Mouse (Mus musculus): ENCODE data around the gene Hoxb5. TPM values are rescaled to one million over a fixed set of nuclear protein-coding genes. Genes with fewer than 3 reads are reported as not detected.

The Hoxb5 gene
- total and polyA plus RNA-seq, 2 experiments, result 0.09 to 0.35 TPM

GRCm38 (mm10) chr11:96259038-96259437 lies 44.1 kb upstream of the Hoxb5 start:
- TF ChIP-seq CTCF (IDR thresholded peaks at IDR 0.05; ENCODE audit: low read depth, low read length), result no peak
- TF ChIP-seq POLR2A (IDR thresholded peaks at IDR 0.05; ENCODE audit: extremely low read depth, insufficient read depth, low read length), result no peak
- H3K27ac ChIP-seq (replicated peaks; ENCODE audit: insufficient read depth, low read depth, low read length), result no peak overlapping the region
- no peaks in the 10 kb centered on the region for H3K36me3 ChIP-seq (ENCODE audit: control insufficient read depth, insufficient read depth, low read length)
- no peak for DNase-seq (ENCODE audit: extremely low read depth, low read depth, low spot score)
- no peaks in the 10 kb centered on the region for H3K4me1 ChIP-seq (ENCODE audit: control insufficient read depth, insufficient read depth, low read length)
- no peak overlapping the region for H3K9ac ChIP-seq (ENCODE audit: low read depth, low read length)
- H3K4me3 ChIP-seq (ENCODE audit: insufficient read depth, low read depth, low read length), result no peak overlapping the region
- WGBS, result 13% methylated on average over 2 of the region's 2 CpGs
- H3K79me2 ChIP-seq (ENCODE audit: control insufficient read depth, insufficient read depth, low read length), result no peaks in the 10 kb centered on the region
- H3K27me3 ChIP-seq (ENCODE audit: control insufficient read depth, insufficient read depth, low read length), result peaks cover 12% of the 10 kb centered on the region; the same call in 1 of the 2 replicates

- Histone ChIP-seq H3K4me1 (ENCODE audit: control insufficient read depth, insufficient read depth, low read length) (no peaks in the 10 kb centered on the region), H3K4me3 (ENCODE audit: insufficient read depth, low read depth, low read length) (no peak overlapping the region), H3K9ac (ENCODE audit: low read depth, low read length) (no peak overlapping the region), H3K27me3 (ENCODE audit: control insufficient read depth, insufficient read depth, low read length) (peaks cover 15% of the 10 kb centered on the region; the same call in 1 of the 2 replicates), H3K27ac (replicated peaks; ENCODE audit: insufficient read depth, low read depth, low read length) (no peak overlapping the region), H3K36me3 (ENCODE audit: control insufficient read depth, insufficient read depth, low read length) (no peaks in the 10 kb centered on the region), H3K79me2 (ENCODE audit: control insufficient read depth, insufficient read depth, low read length) (no peaks in the 10 kb centered on the region)
- 17% methylated on average over 1 of the region's 1 CpGs for WGBS
- no peak for DNase-seq (ENCODE audit: extremely low read depth, low read depth, low spot score)
- TF ChIP-seq POLR2A (IDR thresholded peaks at IDR 0.05; ENCODE audit: extremely low read depth, insufficient read depth, low read length), result no peak
- TF ChIP-seq CTCF (IDR thresholded peaks at IDR 0.05; ENCODE audit: low read depth, low read length), result no peak
These were observed 43.6 kb upstream of the Hoxb5 start for GRCm38 (mm10) chr11:96259511-96259910.

GRCm38 (mm10) chr11:96260310-96260970 lies 42.7 kb upstream of the Hoxb5 start:
- DNase-seq (ENCODE audit: extremely low read depth, low read depth, low spot score), result no peak
- Histone ChIP-seq H3K79me2 (ENCODE audit: control insufficient read depth, insufficient read depth, low read length) (no peaks in the 10 kb centered on the region), H3K9ac (ENCODE audit: low read depth, low read length) (no peak overlapping the region), H3K36me3 (ENCODE audit: control insufficient read depth, insufficient read depth, low read length) (no peaks in the 10 kb centered on the region), H3K4me1 (ENCODE audit: control insufficient read depth, insufficient read depth, low read length) (no peaks in the 10 kb centered on the region), H3K4me3 (ENCODE audit: insufficient read depth, low read depth, low read length) (no peak overlapping the region), H3K27ac (replicated peaks; ENCODE audit: insufficient read depth, low read depth, low read length) (no peak overlapping the region), H3K27me3 (ENCODE audit: control insufficient read depth, insufficient read depth, low read length) (peaks cover 15% of the 10 kb centered on the region; the same call in 1 of the 2 replicates)
- 7% methylated on average over 23 of the region's 23 CpGs for WGBS
- TF ChIP-seq CTCF (IDR thresholded peaks at IDR 0.05; ENCODE audit: low read depth, low read length) (no peak), POLR2A (IDR thresholded peaks at IDR 0.05; ENCODE audit: extremely low read depth, insufficient read depth, low read length) (no peak)

GRCm38 (mm10) chr11:96261323-96261890 lies 41.7 kb upstream of the Hoxb5 start:
- TF ChIP-seq POLR2A (IDR thresholded peaks at IDR 0.05; ENCODE audit: extremely low read depth, insufficient read depth, low read length), result no peak
- peak; percentile 81 for TF ChIP-seq CTCF (IDR thresholded peaks at IDR 0.05; ENCODE audit: low read depth, low read length)
- peak; percentile 35 for DNase-seq (ENCODE audit: extremely low read depth, low read depth, low spot score)

GRCm38 (mm10) chr11:96262262-96262830 lies 40.8 kb upstream of the Hoxb5 start:
- H3K27ac ChIP-seq (replicated peaks; ENCODE audit: insufficient read depth, low read depth, low read length), result no peak overlapping the region
- H3K4me1 ChIP-seq (ENCODE audit: control insufficient read depth, insufficient read depth, low read length), result no peaks in the 10 kb centered on the region
- no peaks in the 10 kb centered on the region for H3K36me3 ChIP-seq (ENCODE audit: control insufficient read depth, insufficient read depth, low read length)
- no peak overlapping the region for H3K4me3 ChIP-seq (ENCODE audit: insufficient read depth, low read depth, low read length)
- peaks cover 19% of the 10 kb centered on the region; the same call in 1 of the 2 replicates for H3K27me3 ChIP-seq (ENCODE audit: control insufficient read depth, insufficient read depth, low read length)
- 13% methylated on average over 6 of the region's 6 CpGs for WGBS
- DNase-seq (ENCODE audit: extremely low read depth, low read depth, low spot score), result no peak
- TF ChIP-seq POLR2A (IDR thresholded peaks at IDR 0.05; ENCODE audit: extremely low read depth, insufficient read depth, low read length) (no peak), CTCF (IDR thresholded peaks at IDR 0.05; ENCODE audit: low read depth, low read length) (no peak)
- no peaks in the 10 kb centered on the region for H3K79me2 ChIP-seq (ENCODE audit: control insufficient read depth, insufficient read depth, low read length)
- H3K9ac ChIP-seq (ENCODE audit: low read depth, low read length), result no peak overlapping the region

More at GRCm38 (mm10) chr11:96261323-96261890, 41.7 kb upstream of the Hoxb5 start:
- 3% methylated on average over 24 of the region's 24 CpGs for WGBS
- no peaks in the 10 kb centered on the region for H3K36me3 ChIP-seq (ENCODE audit: control insufficient read depth, insufficient read depth, low read length)
- H3K79me2 ChIP-seq (ENCODE audit: control insufficient read depth, insufficient read depth, low read length), result no peaks in the 10 kb centered on the region
- no peaks in the 10 kb centered on the region for H3K4me1 ChIP-seq (ENCODE audit: control insufficient read depth, insufficient read depth, low read length)
- H3K4me3 ChIP-seq (ENCODE audit: insufficient read depth, low read depth, low read length), result no peak overlapping the region
- H3K27me3 ChIP-seq (ENCODE audit: control insufficient read depth, insufficient read depth, low read length), result peaks cover 15% of the 10 kb centered on the region; the same call in 1 of the 2 replicates
- no peak overlapping the region for H3K27ac ChIP-seq (replicated peaks; ENCODE audit: insufficient read depth, low read depth, low read length)
- no peak overlapping the region for H3K9ac ChIP-seq (ENCODE audit: low read depth, low read length)
